In genomic region chr14:57679958-57680535, GRCm38 (mm10) we compare ENCODE assay signal across 8 mouse cellular contexts. TPM values are rescaled to one million over a fixed set of nuclear protein-coding genes. Genes with fewer than 3 reads are reported as not detected.
A peak's percentile ranks its signal among the peaks of the same experiment; 100 is the strongest.
DNase-seq lines count a peak whose midpoint lies in the region; ATAC-seq and TF ChIP-seq lines count a peak whose summit lies in the region.

No protein-coding gene starts in this region.

- H3K4me2 ChIP-seq in hindbrain, postnatal 0 days (ENCODE audit: low read depth, low read length), result no peak overlapping the region

- peak; percentile 88 for ATAC-seq in hindbrain, postnatal 0 days
- ATAC-seq in megakaryocyte-erythroid progenitor cell, adult 5-6 weeks (replicated peaks; ENCODE audit: low FRiP score, low TSS enrichment, poor library complexity, severe bottlenecking), result peak; percentile 64

- peak; percentile 90 for TF ChIP-seq CTCF in hindbrain, postnatal 0 days (IDR thresholded peaks at IDR 0.05; ENCODE audit: low read depth)

- no peaks in the 10 kb centered on the region for H3K27me3 ChIP-seq in hindbrain, postnatal 0 days (ENCODE audit: insufficient read depth, low read length)

- no peaks in the 10 kb centered on the region for H3K36me3 ChIP-seq in hindbrain, postnatal 0 days (ENCODE audit: insufficient read depth, low read length)

- H3K9ac ChIP-seq in hindbrain, postnatal 0 days (replicated peaks; ENCODE audit: low read length), result no peak overlapping the region

- H3K27ac ChIP-seq in hindbrain, postnatal 0 days, result no peak overlapping the region

- H3K4me1 ChIP-seq in hindbrain, postnatal 0 days (ENCODE audit: insufficient read depth, low read length), result no peaks in the 10 kb centered on the region

- DNase-seq in ZHBTc4 (ENCODE audit: low read depth, low spot score), result peak; percentile 91
- DNase-seq in cerebellum, adult 9-11 months, result peak; percentile 67
- DNase-seq in frontal cortex, postnatal 10 days (ENCODE audit: low spot score in 2 of 2), result peak; percentile 66 to 82
- peak; percentile 93 for DNase-seq in hindbrain, postnatal 0 days (ENCODE audit: low spot score)
- peak; percentile 81 to 87 for DNase-seq in left cerebral cortex, adult 18-20 months (ENCODE audit: low spot score in 2 of 2)
- peak; percentile 69 for DNase-seq in right cerebral cortex, postnatal 25 days
- peak; percentile 84 for DNase-seq in urinary bladder, postnatal 14 days (ENCODE audit: low spot score)

- WGBS in hindbrain, postnatal 0 days, result 34% methylated on average over 5 of the region's 5 CpGs

- no peak overlapping the region for H3K4me3 ChIP-seq in hindbrain, postnatal 0 days (ENCODE audit: low read length)

- no peaks in the 10 kb centered on the region for H3K9me3 ChIP-seq in hindbrain, postnatal 0 days (ENCODE audit: low read length)

RNA-seq across cellular contexts. Expression of gene Xpo4, which starts 14.8 kb away (rescaled TPM):
- total RNA-seq in hindbrain, postnatal 0 days (2014; rRNA removed), result 10.1 and 13.3 TPM in 2 replicates
- polyA plus RNA-seq in hindbrain, postnatal 0 days (2015; fragmentation: Nextera tagmentation; extraction: Ambion mirVana), result 11.9 and 12.4 TPM in 2 replicates
- total RNA-seq in left cerebral cortex, adult 18-20 months (2021), result 10 to 100 TPM; 12.3 to 12.8 TPM
- 48.5 and 56.7 TPM in 2 replicates for total RNA-seq in megakaryocyte-erythroid progenitor cell, adult 5-6 weeks (2014; fragmentation: Nextera tagmentation)
- total RNA-seq in megakaryocyte-erythroid progenitor cell, adult 5-6 weeks (2017), result 61.1 and 69.0 TPM in 2 replicates
